Mouse (Mus musculus): ENCODE measurements around the gene Trmt5.

GRCm38 (mm10) chr12:73265381-73265978 lies 21.0 kb downstream of the Trmt5 start:
- no peak for TF ChIP-seq CTCF (IDR thresholded peaks at IDR 0.05; ENCODE audit: control insufficient read depth, insufficient read depth, insufficient read length)
- no peak for TF ChIP-seq MAX (IDR thresholded peaks at IDR 0.05)
- no peak for TF ChIP-seq CEBPB (IDR thresholded peaks at IDR 0.05; ENCODE audit: low read depth)
- TF ChIP-seq MYOD1 (IDR thresholded peaks at IDR 0.05; ENCODE audit: control insufficient read depth, insufficient read length, low read depth), result peak; percentile 72
- no peak for TF ChIP-seq MYOG (IDR thresholded peaks at IDR 0.05; ENCODE audit: control insufficient read depth, extremely low read depth, insufficient read length)

All from C2C12 (cell line).